Mouse (Mus musculus) brain, embryonic 18.5 days (tissue): Measurements from ENCODE around the gene Kif1b.
"Not testable (repeated sequence)": the region's sequence is repeated elsewhere in the genome, so short reads cannot be mapped to it uniquely, and the experiment has no call there.

Experiments
- DNase-seq: peaks from one replicate; pipeline ENCODE4 v3.0.0-alpha.2; 2012; ENCODE audit warnings: low read depth, low spot score

The Kif1b gene

DNA sequence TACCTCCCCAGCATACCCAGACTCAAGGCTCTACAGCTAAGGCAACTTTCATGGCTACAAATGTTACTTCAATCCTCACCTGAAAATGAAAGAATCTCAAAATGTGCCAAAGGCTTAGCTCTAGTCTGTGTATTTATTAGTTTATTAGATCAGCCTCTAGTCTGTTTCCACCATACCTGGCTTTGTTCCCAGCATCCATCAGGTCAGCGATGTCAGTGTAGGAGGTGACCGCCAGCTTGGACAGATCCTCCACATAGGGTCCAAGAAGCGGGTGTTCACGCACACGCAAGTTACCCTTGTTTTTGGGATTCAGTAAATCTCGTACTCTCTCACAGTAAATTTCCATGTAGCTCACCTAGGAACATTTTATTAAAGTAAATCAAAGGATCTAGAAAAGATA lies 37.0 kb downstream of the Kif1b start:
- no peak for DNase-seq

DNA sequence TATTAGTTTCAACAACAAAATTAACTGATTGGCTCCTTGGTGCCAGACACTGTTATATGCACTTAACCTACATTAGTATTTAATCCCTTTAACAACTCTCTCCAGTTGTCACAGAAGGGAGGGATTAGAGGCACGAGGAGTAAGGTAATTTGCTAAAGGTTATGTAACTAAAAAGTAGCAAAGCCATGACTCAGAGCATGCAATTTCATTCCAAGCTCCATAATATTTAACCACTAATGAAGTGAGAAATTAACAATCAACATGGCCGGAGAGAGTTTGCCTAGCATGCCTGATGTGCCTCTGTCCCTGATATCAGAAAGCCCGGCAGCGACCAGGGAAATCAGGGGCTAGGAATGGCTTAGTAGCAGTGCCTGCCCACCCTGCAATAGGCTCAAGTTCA lies 38.5 kb downstream of the Kif1b start:
- DNase-seq = no peak

DNA sequence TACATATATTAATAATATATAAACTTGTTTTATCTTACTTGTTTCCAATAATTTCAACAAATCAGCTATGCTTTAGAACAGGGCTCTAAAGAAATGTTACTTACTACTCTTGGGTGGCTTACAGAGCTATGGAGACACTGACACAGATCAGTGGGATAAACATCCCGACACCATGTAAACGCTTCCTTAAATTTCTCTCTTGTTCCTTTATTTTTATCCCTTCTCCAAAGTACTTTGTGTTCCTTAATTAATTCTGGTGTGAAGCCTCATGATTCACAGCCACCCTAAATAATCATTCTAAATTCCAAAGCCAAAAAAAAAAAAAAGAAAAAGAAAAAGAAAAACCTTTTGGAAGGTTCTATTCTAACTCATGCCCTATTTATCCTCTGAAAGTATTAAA lies 42.6 kb downstream of the Kif1b start:
- no peak for DNase-seq

DNA sequence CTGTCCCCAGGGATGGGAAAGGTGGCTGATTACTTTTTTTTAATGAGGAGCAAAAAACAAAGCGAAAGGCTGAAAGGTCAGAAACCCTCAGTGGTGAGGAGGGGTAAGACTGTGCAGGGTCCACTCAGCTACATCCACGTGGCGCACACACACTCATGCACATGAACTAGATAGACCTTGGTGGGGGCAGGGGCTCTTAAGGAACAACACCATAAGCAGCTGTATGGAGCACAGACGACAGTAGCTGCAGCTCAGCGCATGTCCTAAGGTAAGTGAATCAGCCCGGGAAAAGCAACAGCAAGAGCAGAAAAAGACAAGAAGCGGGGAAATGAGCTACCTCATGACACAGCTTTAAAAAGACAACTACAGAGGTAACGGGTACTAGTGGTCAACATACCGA lies 44.3 kb downstream of the Kif1b start:
- no peak for DNase-seq

DNA sequence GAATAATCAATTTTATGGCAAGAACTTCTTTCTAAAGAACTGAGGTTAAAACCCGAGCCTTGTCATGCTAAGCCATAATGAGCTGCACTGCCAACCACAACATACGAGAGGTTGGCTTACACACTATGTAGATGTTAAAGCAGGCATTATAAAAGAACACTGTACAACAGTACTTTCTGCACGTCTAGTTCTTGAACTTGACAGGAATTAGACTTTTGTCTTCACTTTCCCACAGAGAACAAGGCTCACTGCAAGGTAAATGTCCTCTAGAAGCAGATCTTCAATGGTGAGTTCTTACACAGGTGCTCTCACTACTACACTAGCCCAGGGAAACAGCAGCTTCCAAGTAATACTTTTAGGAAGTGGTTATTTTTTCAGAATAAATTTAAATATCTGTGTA lies 46.0 kb downstream of the Kif1b start:
- no peak for DNase-seq

DNA sequence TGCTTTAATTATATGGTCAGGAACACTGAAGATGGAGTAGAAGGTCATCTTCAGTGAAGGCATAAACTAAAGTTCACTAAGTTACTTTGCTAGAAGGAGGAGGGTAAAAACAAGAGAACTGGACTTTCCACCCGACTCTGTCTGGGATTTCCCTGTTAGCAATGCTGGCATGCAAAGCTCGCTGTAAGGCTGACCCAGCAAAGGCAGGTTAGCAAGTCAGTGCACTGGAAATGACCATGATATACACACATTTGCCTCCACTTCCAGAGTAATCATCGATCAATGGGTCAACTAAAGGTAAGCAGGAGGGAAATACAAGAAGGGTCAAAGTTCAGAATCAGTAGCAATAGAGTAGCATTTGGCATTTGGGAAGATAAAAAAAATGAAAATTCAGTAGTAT lies 46.6 kb downstream of the Kif1b start:
- no peak for DNase-seq

DNA sequence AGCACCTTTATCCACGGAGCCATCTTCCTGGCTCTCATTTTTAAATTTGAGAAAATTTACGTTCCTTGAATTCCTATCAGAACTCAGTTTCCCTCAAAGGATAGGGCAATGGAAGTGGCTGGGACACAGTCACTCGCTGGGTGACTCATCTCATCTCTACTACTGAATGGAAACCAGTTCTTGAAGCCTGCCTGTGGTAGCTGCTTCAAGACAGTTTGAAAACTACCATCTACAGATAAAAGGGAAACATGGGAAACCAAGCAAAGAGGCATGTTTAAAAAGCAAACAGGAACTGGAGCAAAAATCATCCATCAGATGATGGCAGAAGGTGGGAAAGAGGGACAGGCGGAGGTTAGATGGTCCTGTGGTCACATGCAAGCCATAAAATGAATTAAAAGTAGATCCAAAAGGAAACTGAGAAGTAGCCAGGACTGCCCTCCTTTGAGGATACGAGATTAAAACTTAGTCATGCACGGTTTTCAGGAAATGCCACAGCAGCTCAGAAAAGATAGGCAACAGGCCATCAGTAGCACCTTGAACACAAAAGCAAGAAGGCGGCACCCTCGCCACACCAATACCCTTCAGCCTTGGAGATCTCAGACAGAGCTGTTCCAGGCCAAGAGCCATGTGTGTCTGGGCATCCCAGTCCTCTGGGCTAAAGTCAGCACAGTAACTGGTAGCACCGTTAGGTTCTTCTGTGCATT lies 48.0 kb downstream of the Kif1b start:
- DNase-seq = no peak

DNA sequence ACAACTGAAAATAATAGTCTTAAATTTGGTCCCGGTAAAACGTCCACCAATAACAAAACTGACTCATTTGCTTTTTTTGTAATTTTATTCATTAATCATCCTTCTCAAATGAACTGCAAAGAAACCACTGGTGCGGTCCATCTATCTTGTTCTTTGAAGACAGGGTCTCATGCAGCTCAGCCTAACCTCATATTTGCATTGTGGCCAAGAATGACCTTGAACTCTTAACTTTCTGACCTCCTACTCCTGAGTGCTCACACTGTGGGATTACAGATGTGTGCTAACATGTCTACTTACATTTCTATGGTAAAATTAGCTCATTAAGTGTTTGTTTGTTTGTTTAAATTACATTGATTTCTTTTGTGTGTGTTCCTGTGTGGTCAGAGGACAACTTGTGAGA lies 48.6 kb downstream of the Kif1b start:
- no peak for DNase-seq

DNA sequence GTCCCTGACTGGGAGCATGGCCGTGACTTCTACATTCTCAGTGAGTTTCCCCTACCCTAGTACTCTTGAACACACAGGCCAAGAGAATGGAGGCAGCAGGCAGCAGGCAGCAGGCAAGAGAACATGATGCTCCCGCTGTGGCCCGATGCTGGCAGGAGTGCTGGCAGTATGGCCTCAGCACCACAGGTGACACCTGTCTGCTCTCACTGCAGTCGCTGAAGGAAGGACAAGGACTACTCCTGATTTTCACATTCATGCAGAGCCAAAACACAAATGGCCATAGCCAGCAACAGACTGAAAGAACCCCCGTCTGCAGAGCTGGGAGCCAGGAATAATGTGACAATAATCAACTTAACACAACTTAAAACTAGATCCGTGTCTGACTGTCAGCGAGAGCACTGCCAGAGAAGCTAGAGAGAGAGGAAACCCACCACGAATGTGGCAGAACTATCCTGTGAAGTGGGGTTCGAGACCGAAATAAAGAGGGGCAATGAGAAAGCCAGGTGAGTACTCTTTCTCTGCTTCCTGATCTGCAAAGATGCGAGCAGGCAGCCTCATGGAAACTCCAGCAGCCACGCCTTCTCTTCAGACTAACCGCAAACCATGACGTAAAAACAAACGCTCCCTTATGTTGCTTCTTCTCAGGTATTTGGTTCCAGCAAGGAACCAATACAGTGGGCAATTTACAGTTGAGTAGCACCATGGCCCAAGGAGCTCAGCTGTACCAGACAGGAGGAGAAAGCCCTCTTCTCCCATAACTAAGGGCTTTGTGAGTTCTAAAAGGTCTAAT lies 50.8 kb downstream of the Kif1b start:
- DNase-seq = no peak

DNA sequence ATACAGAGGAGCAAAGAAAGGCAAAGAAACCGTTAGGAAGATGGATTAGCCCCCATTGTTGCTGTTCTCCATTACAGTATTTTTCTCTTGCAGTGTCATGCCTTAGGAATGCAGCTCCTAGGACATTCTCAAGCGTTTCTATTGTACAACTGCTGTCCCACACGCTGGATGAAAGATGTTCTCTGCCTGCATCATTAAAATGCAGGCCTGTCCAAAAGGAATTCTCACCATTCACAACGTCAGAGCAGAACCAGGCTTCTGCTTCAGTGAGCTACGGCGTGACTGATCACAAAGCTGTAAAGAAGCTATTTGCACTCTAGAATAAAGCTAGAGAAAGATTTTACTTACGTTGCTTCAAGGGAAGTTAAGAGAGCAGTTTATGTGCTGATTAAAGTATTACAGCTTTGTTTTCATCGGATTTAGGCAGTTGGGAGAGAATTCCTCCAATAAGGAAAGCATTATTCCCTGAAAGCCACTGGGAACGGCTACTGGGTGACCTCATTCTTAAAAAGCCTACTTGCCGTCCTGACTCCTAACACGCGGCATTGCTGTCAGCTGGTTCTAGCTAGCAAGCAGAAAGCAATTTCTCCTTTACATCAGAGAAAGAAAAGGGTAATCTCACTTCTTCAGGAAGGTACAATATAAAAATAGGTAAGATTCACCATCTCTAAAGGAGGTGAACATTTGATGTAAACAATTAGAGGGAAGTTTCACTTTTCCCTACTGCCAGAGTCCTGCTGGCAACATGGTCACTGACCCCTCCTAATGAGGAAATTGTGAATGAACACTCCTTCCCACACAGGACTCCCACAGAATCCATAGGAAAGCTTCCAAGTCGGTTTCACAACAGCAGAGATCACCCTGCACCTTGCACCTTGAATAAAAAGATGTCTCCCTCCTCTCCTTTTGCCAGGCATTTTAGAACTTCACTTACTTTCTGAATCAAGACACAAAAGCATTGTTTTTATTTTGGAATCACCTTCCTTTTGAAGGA lies 51.9 kb downstream of the Kif1b start:
- DNase-seq = no peak

DNA sequence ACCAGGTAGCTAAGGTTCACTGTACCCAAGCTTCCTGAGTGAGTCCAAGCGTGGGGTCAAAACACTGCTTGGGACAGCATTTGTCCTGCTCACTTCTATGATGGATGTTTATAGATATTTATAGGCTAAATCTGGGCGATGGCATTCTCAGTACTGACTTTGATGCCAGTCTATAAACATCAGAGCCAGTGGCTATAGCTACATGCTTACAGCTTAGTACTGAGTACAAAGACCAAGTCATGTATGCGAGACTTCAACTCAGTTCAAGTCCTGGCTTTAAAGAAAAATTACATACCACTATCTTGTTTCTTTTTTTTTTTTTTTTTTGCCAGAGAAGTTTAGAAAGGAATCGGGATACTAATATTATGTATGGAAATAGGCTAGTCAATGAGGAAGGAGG lies 52.7 kb downstream of the Kif1b start:
- DNase-seq = no peak

DNA sequence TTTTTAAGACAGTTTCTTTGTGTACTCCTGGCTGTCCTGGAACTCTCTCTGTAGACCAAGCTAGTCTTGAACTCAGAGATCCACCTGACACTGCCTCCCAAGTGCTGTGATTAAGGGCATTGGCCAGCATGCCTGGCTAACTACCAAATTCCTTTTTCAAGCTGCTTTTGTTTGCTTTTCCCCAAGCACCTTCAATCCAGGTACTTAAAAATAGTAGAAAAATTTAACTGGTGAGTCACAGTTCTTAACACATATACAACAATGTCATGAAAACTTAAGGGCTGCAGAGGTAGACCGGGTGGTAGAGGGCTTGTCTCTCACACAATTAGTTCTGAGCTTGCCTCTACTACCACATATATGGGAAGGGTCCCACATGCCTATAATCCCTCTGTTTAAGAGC lies 58.2 kb downstream of the Kif1b start:
- no peak for DNase-seq

DNA sequence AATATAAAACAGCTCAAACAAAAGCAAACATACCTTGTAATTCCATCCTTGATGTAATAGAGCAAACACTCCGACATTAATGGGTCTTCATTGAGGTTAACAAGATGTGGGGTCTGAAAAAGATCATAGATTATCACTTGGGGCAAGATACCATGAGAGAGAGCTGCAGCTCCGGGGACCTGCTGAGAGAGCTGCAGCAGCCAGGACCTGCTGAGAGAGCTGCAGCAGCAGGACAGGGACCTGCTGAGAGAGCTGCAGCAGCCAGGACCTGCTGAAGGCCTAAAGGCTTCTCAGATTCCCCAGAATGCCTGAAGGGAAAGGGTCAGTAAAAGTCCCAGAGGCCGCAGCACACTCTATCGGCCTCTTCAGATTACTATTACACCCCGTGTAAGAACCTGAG lies 59.7 kb downstream of the Kif1b start:
- DNase-seq = no peak

DNA sequence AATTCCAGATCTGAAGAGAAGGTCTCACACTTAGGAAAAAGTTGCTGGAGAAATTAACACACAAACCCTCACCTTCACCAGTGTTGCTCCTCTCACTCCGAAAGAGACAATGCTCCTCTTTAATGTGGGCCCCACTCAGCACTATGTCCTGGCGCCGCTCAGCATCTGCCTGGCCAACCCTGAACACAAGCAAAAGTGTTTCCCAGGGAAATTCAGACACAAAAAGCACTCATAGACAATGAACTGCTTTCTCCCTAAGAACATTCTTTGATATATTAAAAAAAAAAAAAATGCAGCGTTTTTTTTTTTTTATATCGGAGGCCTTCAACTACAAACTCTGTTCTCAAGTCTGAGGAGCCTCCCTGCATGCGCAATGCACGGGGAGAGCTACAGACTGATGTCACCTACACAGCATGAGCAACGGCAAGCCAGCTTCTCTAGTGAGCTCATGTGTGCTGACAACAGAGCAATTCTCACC lies 60.3 kb downstream of the Kif1b start:
- no peak for DNase-seq

DNA sequence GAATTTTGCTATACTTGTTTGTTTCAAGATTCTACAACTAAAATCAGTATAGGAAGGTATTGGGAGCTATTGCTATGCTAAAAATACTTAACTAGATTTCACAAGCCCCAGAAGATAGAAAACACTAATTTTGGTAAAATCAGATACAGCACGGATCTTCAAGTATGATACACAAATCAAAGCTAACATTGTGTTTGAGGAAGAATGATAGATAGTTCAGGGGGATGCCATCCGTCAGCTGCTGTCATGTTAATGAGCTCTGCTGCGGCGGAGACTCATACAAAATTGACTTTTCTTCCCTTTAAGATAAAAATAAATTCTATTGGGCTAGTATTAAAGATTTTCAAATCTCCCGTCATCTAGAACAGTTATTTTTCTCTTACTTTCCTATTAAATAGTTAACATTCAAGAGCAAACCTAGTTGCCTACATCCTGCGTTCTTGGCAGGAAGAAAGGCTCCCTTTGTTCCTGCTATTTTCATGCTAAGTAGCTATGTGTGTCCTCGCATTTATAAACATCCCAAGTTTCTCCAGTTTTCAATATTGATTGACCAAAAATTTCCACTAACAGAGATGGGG lies 60.8 kb downstream of the Kif1b start:
- no peak for DNase-seq

DNA sequence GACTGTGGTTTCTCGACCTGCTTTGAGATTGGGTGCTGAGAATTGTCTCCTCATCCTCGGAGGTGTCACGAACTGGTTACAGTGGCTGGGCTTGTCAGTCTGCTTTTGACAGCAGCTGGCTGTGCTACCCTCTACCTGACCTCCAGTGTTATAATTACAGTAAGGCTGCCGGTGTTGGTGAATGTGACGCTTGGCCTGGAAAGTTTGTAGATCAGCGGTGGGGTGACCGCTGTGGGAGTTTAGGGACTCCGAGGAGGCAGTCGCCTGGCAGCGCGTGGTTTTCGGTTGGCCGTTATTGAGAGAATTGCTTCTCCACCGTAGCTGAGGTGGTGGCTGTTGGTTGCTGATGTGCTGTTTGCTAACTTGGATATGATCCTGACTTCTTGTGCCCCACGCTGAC lies 70.5 kb downstream of the Kif1b start:
- no peak for DNase-seq

DNA sequence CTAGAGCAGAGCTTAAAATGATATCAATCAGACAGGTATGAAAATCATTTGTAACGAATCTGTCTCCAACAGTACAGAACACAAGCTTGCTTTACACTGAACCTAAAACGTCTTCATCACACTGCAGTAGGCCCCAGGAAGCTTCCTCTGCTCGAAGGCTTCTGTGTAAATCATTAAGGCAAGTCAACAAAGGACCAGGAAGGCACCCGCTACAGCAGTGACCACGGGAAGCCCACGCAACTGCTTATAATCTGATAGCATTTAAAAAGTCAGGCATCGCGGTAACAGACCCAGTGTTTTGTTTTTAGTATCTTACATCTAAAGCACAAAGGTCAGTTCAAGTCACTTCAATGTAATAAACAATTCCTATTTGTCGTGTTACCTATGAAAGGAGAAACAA lies 73.6 kb downstream of the Kif1b start:
- no peak for DNase-seq

DNA sequence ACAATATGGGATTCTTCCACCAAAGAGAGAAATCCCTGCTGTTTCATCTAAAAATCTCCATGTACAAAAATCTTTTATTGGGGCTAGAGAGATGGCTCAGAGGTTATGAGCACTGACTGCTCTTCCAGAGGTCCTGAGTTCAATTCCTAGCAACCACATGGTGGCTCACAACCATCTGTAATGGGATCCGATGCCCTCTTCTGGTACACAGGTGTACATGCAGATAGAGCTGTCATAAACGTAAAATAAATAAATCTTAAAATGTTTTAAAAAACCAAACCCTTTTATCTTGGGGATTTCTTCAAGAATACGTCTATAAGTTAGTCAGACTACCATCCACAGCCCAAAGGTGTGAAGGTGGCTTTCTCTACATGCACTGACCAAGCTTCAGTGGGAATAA lies 78.8 kb downstream of the Kif1b start:
- DNase-seq = not testable (repeated sequence)

DNA sequence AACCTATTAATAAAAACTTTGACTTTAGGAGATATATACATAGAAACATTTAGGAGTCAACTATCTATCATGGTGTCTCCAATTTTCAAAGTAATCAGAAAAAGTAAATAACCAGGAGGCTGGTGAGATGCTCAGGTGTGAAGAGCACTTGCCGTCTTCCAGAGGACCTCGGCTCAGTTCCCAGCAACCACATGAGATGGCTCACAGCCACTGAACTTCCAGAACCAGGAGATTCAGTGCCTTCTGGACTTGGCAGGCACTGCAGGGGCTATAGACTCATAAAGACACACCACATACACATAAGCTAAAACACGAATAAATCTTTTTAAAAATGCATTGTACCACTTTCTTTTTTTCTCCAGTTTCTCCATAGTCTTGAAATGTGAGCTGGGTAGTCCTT lies 79.2 kb downstream of the Kif1b start:
- DNase-seq = no peak

DNA sequence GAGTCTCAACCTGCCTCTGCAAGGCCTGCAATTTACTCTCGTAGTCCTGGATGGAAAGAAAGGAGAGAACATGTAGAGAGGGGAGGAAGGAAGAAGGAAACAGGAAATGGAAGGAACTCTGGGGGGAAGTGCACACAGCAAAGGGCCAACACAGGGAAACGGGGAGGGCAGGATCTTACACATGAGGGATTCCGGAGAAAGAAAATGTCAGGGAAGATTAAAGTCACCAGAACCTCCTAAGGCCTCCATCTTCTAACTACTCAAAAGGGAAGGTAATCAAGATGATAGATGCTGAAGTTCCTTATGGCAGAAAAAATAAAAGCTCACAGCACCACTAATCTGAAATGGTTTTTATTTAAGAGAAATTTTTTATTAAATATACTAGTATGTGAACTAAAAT lies 81.2 kb downstream of the Kif1b start:
- DNase-seq = no peak

DNA sequence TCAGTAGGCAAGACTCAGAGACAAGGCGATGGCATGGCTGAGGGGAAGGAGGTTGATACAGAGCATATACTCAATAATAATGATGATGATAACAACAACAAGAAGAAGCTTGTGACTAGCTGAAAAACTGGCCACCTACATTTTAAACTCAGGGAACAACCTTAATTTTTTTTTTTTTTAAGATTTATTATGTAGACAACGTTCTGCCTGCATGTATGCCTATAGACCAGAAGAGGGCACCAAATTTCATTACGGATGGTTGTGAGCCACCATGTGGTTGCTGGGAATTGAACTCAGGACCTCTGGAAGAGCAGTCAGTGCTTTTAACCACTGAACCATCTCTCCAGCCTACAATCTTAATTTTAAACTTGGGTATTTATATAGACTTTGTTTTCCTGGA lies 84.0 kb downstream of the Kif1b start:
- no peak for DNase-seq

DNA sequence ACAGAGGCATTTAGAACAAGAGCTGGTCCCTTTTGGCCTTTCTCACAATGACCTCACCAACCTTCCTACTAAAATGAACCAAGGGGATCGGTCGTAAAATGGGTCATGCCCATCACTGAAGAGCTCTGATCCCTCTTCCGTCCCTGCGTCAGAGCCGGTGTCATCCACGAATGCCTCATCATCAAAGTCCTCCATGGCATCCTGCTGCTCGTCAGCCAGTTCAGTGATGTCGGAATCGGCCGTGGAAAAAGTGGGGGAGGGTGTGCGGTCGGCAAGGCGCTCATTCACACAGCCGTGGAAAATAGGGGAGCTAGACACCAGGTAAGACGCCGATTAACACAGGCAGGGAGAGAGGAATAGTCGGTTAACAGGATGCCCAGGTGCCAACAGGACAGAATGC lies 87.0 kb downstream of the Kif1b start:
- no peak for DNase-seq
